ENCODE assay signal across 22 mouse cellular contexts in the genomic region with DNA sequence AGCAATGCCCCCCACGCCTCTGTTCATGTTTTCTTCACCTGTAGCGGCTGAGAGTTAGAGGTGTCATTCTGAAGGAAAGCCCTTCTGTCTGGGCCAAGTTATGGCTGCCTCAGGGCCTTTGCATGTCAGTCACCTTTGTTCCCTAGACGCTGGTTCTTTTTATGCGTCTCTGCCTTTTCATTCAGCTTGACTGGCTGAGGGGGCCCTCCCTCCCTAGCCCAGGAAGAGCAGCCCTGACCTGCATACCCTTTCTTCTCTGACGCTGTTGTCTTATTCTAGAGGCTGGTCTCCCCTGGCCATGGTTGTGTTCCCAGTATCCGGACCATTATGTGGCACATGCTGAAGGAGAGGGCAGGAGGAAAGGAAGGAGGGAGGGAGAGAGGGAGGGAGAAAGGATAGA. TPM values are rescaled to one million over a fixed set of nuclear protein-coding genes. Genes with fewer than 3 reads are reported as not detected.
DNase-seq lines count a peak whose midpoint lies in the region; ATAC-seq and TF ChIP-seq lines count a peak whose summit lies in the region.
"Had no signal": no experiment of that assay in that cellular context is flagged by ENCODE, and none has a peak within 500 bp of the region (broad histone marks: within the 10 kb centered on the region; RNA-seq: fewer than 3 reads in every experiment).

No protein-coding gene starts in this region.

- no peaks in the 10 kb centered on the region for H3K27me3 ChIP-seq in heart, embryonic 10.5 days (ENCODE audit: insufficient read depth, poor library complexity, severe bottlenecking)
- no peaks in the 10 kb centered on the region for H3K27me3 ChIP-seq in heart, embryonic 11.5 days (ENCODE audit: control insufficient read depth, insufficient read depth, low read length)
- H3K27me3 ChIP-seq in spleen, adult 2 months (ENCODE audit: control insufficient read depth, insufficient read depth, low read length): no peaks in the 10 kb centered on the region
- no peaks in the 10 kb centered on the region for H3K27me3 ChIP-seq in embryonic facial prominence, embryonic 10.5 days (replicated peaks; ENCODE audit: low read depth, poor library complexity, severe bottlenecking)
- H3K27me3 ChIP-seq: embryonic facial prominence, embryonic 15.5 days; intestine, embryonic 15.5 days; midbrain, embryonic 12.5 days; neural tube, embryonic 13.5 days; Patski had no signal

- peaks cover 27% of the 10 kb centered on the region for H3K4me1 ChIP-seq in heart, embryonic 10.5 days
- H3K4me1 ChIP-seq in heart, embryonic 11.5 days (ENCODE audit: control insufficient read depth, insufficient read depth, low read length): 0 out of 2 replicates have a peak, but pooled peaks cover 3% of the 10 kb centered on the region
- peaks cover 39% of the 10 kb centered on the region; the same call in 1 of the 2 replicates for H3K4me1 ChIP-seq in spleen, adult 2 months (ENCODE audit: control insufficient read depth, insufficient read depth, insufficient read length)
- peaks cover 43% of the 10 kb centered on the region for H3K4me1 ChIP-seq in embryonic facial prominence, embryonic 10.5 days

- no peak for TF ChIP-seq CTCF in spleen, adult 2 months (IDR thresholded peaks at IDR 0.05; ENCODE audit: extremely low read depth, insufficient read depth, insufficient read length, insufficient replicate concordance)

- no peak for TF ChIP-seq POLR2A in spleen, adult 2 months (IDR thresholded peaks at IDR 0.05; ENCODE audit: low read depth, low read length)

- H3K4me2 ChIP-seq in heart, embryonic 11.5 days: no peak overlapping the region
- H3K4me2 ChIP-seq: embryonic facial prominence, embryonic 15.5 days; intestine, embryonic 15.5 days; liver, embryonic 12.5 days; midbrain, embryonic 12.5 days; neural tube, embryonic 13.5 days had no signal

- no peak for DNase-seq in heart, embryonic 10.5 days (ENCODE audit: low spot score)
- DNase-seq in spleen, adult 2 months (ENCODE audit: low read depth in 1 of 2, low spot score in 2 of 2): peak in 1 of 2 experiments; percentile 30
- no peak for DNase-seq in spleen, postnatal 10 days (ENCODE audit: low spot score in 2 of 2)
- no peak for DNase-seq in embryonic facial prominence, embryonic 10.5 days (ENCODE audit: low spot score)
- no peak for DNase-seq in layer of hippocampus, postnatal 25 days (ENCODE audit: extremely low spot score in 1 of 2, low spot score in 1 of 2)
- DNase-seq in retina, postnatal 1 day: no peak
- DNase-seq: cerebellum, adult 18-20 months; cerebellum, postnatal 14 days; gastrocnemius, postnatal 25 days; heart, postnatal 14 days; kidney, adult 2 months; thymus, postnatal 4 days had no signal

- no peak for ATAC-seq in heart, embryonic 11.5 days (replicated peaks; ENCODE audit: insufficient number of reproducible peaks, low FRiP score, low TSS enrichment)
- ATAC-seq: intestine, embryonic 15.5 days; liver, embryonic 12.5 days had no signal

- no peak overlapping the region for H3K4me3 ChIP-seq in heart, embryonic 10.5 days
- H3K4me3 ChIP-seq in heart, embryonic 11.5 days (ENCODE audit: low read depth, low read length): no peak overlapping the region
- peak overlapping the region; percentile 28; the same call in 1 of the 2 replicates for H3K4me3 ChIP-seq in spleen, adult 2 months (ENCODE audit: extremely low read depth, insufficient read depth, insufficient read length)
- no peak overlapping the region for H3K4me3 ChIP-seq in embryonic facial prominence, embryonic 10.5 days
- H3K4me3 ChIP-seq: embryonic facial prominence, embryonic 15.5 days; intestine, embryonic 15.5 days; liver, embryonic 12.5 days; midbrain, embryonic 12.5 days; neural tube, embryonic 13.5 days had no signal

- H3K9me3 ChIP-seq in heart, embryonic 10.5 days: no peaks in the 10 kb centered on the region
- no peaks in the 10 kb centered on the region for H3K9me3 ChIP-seq in heart, embryonic 11.5 days (replicated peaks; ENCODE audit: control insufficient read depth, low read length)
- no peaks in the 10 kb centered on the region for H3K9me3 ChIP-seq in embryonic facial prominence, embryonic 10.5 days
- H3K9me3 ChIP-seq: embryonic facial prominence, embryonic 15.5 days; intestine, embryonic 15.5 days; liver, embryonic 12.5 days; midbrain, embryonic 12.5 days; neural tube, embryonic 13.5 days had no signal

- 71% methylated on average over 6 of the region's 6 CpGs for WGBS in heart, embryonic 10.5 days
- 71% methylated on average over 6 of the region's 6 CpGs for WGBS in heart, embryonic 11.5 days (ENCODE audit: insufficient replicate concordance)
- 30% methylated on average over 6 of the region's 6 CpGs for whole genome bisulfite sequencing in spleen, adult 2 months
- 54% methylated on average over 6 of the region's 6 CpGs for WGBS in embryonic facial prominence, embryonic 10.5 days

- H3K9ac ChIP-seq in heart, embryonic 11.5 days (ENCODE audit: low read depth, low read length): no peak overlapping the region
- H3K9ac ChIP-seq: embryonic facial prominence, embryonic 15.5 days; intestine, embryonic 15.5 days; liver, embryonic 12.5 days; liver, postnatal 0 days; midbrain, embryonic 12.5 days had no signal

- no peaks in the 10 kb centered on the region for H3K36me3 ChIP-seq in heart, embryonic 10.5 days
- no peaks in the 10 kb centered on the region for H3K36me3 ChIP-seq in heart, embryonic 11.5 days (ENCODE audit: control insufficient read depth, insufficient read depth, low read length)
- no peaks in the 10 kb centered on the region for H3K36me3 ChIP-seq in spleen, adult 2 months (ENCODE audit: control insufficient read depth, insufficient read depth, low read length)
- H3K36me3 ChIP-seq in embryonic facial prominence, embryonic 10.5 days (replicated peaks): no peaks in the 10 kb centered on the region
- H3K36me3 ChIP-seq: embryonic facial prominence, embryonic 15.5 days; intestine, embryonic 15.5 days; liver, embryonic 12.5 days; midbrain, embryonic 12.5 days; neural tube, embryonic 13.5 days had no signal

- 0 out of 2 replicates have a peak overlapping the region, but pooled peaks have one; percentile 24 for H3K27ac ChIP-seq in heart, embryonic 10.5 days
- H3K27ac ChIP-seq in heart, embryonic 11.5 days (ENCODE audit: low read depth, low read length): no peak overlapping the region
- H3K27ac ChIP-seq in spleen, adult 2 months (ENCODE audit: insufficient read depth, low read length): peak overlapping the region; percentile 84
- H3K27ac ChIP-seq in embryonic facial prominence, embryonic 10.5 days (replicated peaks): peak overlapping the region; percentile 63
- H3K27ac ChIP-seq: hindbrain, postnatal 0 days; intestine, embryonic 15.5 days; kidney, postnatal 0 days; liver, embryonic 12.5 days; midbrain, embryonic 12.5 days; neural tube, embryonic 13.5 days had no signal

RNA-seq across cellular contexts. Expression of a gene that starts 18.3 kb away (rescaled TPM):
- 6.5 and 7.3 TPM in 2 replicates for polyA plus RNA-seq in heart, embryonic 10.5 days (2016; fragmentation: Nextera tagmentation; extraction: Ambion mirVana)
- polyA plus RNA-seq in heart, embryonic 11.5 days (2014; fragmentation: Nextera tagmentation; extraction: Ambion mirVana): 6.3 and 6.7 TPM in 2 replicates
- 29.9 and 33.9 TPM in 2 replicates for polyA plus RNA-seq in spleen, adult 2 months (2012; rRNA removed)
- 6.4 and 7.0 TPM in 2 replicates for polyA plus RNA-seq in embryonic facial prominence, embryonic 10.5 days (2016; fragmentation: Nextera tagmentation; extraction: Ambion mirVana)
- 10 to 100 TPM; 36.7 to 39.0 TPM for total RNA-seq in layer of hippocampus, postnatal 25 days (2021)
